Mouse (Mus musculus) hindbrain, postnatal 0 days (tissue): ENCODE measurements at regions not wholly inside any gene's neighbourhood (a gene's known extent, or its start where the extent isn't known, plus 50 kb on each side); places are given as distances from the start of the nearest gene placed in this dataset.

Experiments
- ATAC-seq: fragments of 200-750 bp; cut with Nextera tagmentation; 2 replicates; pipeline ENCODE4 v1.8.0; 2017; ENCODE audit warnings: mild to moderate bottlenecking, moderate TSS enrichment, moderate library complexity
- DNase-seq: peaks from one replicate; pipeline ENCODE4 v3.0.0-alpha.2; 2015; ENCODE audit warnings: low spot score
- H3K27ac ChIP-seq: fragments of 300-500 bp; sonication (generic); 2 replicates; pipeline ENCODE4 v1.5.1; 2014; ENCODE audit warnings: mild to moderate bottlenecking
- H3K27me3 ChIP-seq: fragments of 300-500 bp; sonication (generic); 2 replicates; pipeline ENCODE4 v1.6.1; 2014; ENCODE audit warnings: low read length, mixed read lengths; ENCODE audit not compliant: insufficient read depth
- H3K36me3 ChIP-seq: fragments of 300-500 bp; sonication (generic); 2 replicates; pipeline ENCODE4 v1.6.1; 2014; ENCODE audit warnings: low read length, mixed read lengths; ENCODE audit not compliant: insufficient read depth
- H3K4me1 ChIP-seq: fragments of 300-500 bp; sonication (generic); 2 replicates; pipeline ENCODE4 v1.6.1; 2014; ENCODE audit warnings: antibody characterized with exemption, low read length, mixed read lengths; ENCODE audit not compliant: insufficient read depth
- H3K4me2 ChIP-seq: fragments of 300-500 bp; sonication (generic); 2 replicates; pipeline ENCODE4 v1.6.1; 2014; ENCODE audit warnings: low read depth, mild to moderate bottlenecking, low read length, moderate library complexity, mixed read lengths
- H3K4me3 ChIP-seq: fragments of 300-500 bp; sonication (generic); 2 replicates; pipeline ENCODE4 v1.5.1; 2014; ENCODE audit warnings: low read length
- H3K9ac ChIP-seq: fragments of 300-500 bp; sonication (generic); replicated peaks from 2 replicates; pipeline ENCODE4 v1.6.1; 2014; ENCODE audit warnings: mild to moderate bottlenecking, low read length, moderate library complexity, mixed read lengths
- H3K9me3 ChIP-seq: fragments of 300-500 bp; sonication (generic); 2 replicates; pipeline ENCODE4 v1.6.1; 2016; ENCODE audit warnings: low read length, mixed read lengths
- CTCF ChIP-seq: IDR thresholded peaks from 2 replicates; pipeline ENCODE4 v1.5.1; 2016; ENCODE audit warnings: antibody characterized with exemption, control low read depth, low read depth
- WGBS: fragments of 180-500 bp; shearing (Covaris S2); extraction: QIAGEN DNeasy Blood & Tissue Kit; methylation state at CpG from one replicate; pipeline ENCODE4 v1.1.7; 2014; 5-methylcytosine and 5-hydroxymethylcytosine counted together

DNA sequence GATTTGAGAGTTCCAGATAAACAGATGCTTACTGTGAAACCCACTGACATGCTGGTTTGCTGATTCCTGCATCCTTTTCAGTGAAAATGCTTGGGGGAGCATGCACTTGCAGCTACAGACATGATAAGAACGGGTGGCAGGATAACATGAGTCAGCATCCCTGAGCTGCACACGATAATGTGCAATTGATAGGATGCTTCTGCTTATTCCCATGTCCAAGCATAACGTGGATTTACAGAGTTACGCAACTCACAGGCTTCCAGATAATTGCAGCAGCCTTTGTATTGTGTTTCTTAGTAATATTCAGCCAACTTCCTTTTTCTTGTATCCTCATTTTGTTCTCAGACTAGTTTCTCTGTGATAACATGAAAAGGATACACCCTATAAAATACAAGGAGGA is 245.7 kb downstream of the Flrt2 start:
- Histone ChIP-seq H3K4me3 (no peak overlapping the region), H3K27me3 (no peaks in the 10 kb centered on the region), H3K9me3 (no peaks in the 10 kb centered on the region), H3K27ac (no peak overlapping the region), H3K4me2 (no peak overlapping the region), H3K4me1 (no peaks in the 10 kb centered on the region), H3K9ac (no peak overlapping the region), H3K36me3 (no peaks in the 10 kb centered on the region)
- DNase-seq: no peak
- ATAC-seq: no peak
- WGBS: 67% methylated on average over 4 of the region's 4 CpGs
- TF ChIP-seq CTCF: no peak

- Histone ChIP-seq H3K36me3 (no peaks in the 10 kb centered on the region), H3K4me2 (no peak overlapping the region), H3K27ac (no peak overlapping the region), H3K9ac (no peak overlapping the region), H3K27me3 (no peaks in the 10 kb centered on the region), H3K4me1 (no peaks in the 10 kb centered on the region), H3K9me3 (no peaks in the 10 kb centered on the region), H3K4me3 (no peak overlapping the region)
- DNase-seq: no peak
- WGBS: 78% methylated on average over 1 of the region's 1 CpGs
- TF ChIP-seq CTCF: no peak
- ATAC-seq: no peak
These were observed 248.5 kb downstream of the Flrt2 start for GRCm38 (mm10) chr12:95940465-95941012.

DNA sequence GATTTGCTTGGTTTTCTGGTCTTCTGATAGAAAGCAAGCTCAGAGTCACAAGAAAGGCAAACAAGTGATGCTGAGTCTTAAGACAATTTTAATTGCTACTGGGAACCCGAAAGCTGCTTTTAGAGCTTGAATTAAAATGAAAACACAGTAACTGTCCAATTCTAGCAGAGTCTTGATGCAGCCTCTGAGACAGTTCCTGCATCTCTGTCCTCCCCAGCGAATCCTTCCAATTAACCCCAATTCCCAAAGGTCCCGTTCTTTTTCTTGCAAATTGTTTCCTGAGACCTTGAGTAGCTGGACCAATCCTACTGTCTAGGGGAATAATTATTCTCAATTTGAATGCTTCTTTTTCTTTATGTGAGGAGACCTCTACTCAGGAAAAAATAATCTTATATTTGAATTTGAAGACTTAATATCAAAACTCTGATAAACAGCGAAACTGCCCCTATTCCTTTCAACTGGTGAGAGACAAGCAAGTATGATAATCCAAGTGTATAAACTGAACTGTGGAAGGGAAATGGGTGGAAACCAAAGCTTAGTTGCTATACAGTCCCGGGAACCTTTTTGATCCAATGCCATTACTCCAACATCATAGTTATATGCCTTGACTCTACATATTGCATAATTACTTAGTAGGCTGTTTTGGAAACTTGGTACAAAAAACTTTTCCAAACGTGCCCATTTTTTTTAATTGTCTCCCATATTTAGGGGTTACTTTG is 267.9 kb downstream of the Flrt2 start:
- Histone ChIP-seq H3K36me3 (no peaks in the 10 kb centered on the region), H3K4me3 (no peak overlapping the region), H3K27me3 (no peaks in the 10 kb centered on the region), H3K9ac (no peak overlapping the region), H3K27ac (no peak overlapping the region), H3K9me3 (no peaks in the 10 kb centered on the region), H3K4me2 (no peak overlapping the region), H3K4me1 (no peaks in the 10 kb centered on the region)
- no peak for TF ChIP-seq CTCF
- ATAC-seq: no peak
- peak; percentile 23 for DNase-seq
- WGBS: 50% methylated on average over 6 of the region's 6 CpGs

- Histone ChIP-seq H3K27ac (no peak overlapping the region), H3K27me3 (no peaks in the 10 kb centered on the region), H3K4me3 (no peak overlapping the region), H3K4me1 (no peaks in the 10 kb centered on the region), H3K4me2 (no peak overlapping the region), H3K9ac (no peak overlapping the region), H3K9me3 (no peaks in the 10 kb centered on the region), H3K36me3 (no peaks in the 10 kb centered on the region)
- TF ChIP-seq CTCF: no peak
- WGBS: 19% methylated on average over 3 of the region's 3 CpGs
- peak; percentile 56 for DNase-seq
- ATAC-seq: no peak
These were observed 268.5 kb downstream of the Flrt2 start for GRCm38 (mm10) chr12:95960505-95960871.

DNA sequence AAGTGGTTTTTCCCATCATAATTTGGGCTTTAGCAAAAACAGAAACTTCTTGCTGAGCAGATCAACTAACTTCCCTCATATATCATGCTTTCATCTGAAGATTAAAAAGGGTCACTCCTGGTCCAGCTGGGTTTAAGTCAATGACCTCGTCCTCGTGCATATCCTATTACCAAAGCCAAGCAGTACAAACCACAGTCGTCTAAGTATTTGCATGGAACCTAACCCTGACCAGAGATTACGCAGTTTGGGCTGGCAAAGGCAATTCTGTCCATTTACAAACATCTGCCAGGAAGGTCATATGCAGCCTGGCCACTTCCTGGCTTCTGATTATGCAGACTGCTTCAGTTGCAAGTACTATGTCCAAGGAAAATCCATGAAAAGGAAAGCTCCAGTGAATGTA is 270.8 kb downstream of the Flrt2 start:
- H3K9ac ChIP-seq: no peak overlapping the region
- no peaks in the 10 kb centered on the region for H3K36me3 ChIP-seq
- DNase-seq (no peak), ATAC-seq (no peak)
- H3K4me2 ChIP-seq: no peak overlapping the region
- no peak for TF ChIP-seq CTCF
- H3K27me3 ChIP-seq: no peaks in the 10 kb centered on the region
- no peak overlapping the region for H3K4me3 ChIP-seq
- no peaks in the 10 kb centered on the region for H3K4me1 ChIP-seq
- H3K27ac ChIP-seq: no peak overlapping the region
- H3K9me3 ChIP-seq: no peaks in the 10 kb centered on the region
- 73% methylated on average over 4 of the region's 4 CpGs for WGBS

- DNase-seq: no peak
- 80% methylated on average over 5 of the region's 5 CpGs for WGBS
- no peak for TF ChIP-seq CTCF
- Histone ChIP-seq H3K9me3 (no peaks in the 10 kb centered on the region), H3K9ac (no peak overlapping the region), H3K27ac (no peak overlapping the region), H3K4me2 (no peak overlapping the region), H3K36me3 (no peaks in the 10 kb centered on the region), H3K27me3 (no peaks in the 10 kb centered on the region), H3K4me1 (no peaks in the 10 kb centered on the region), H3K4me3 (no peak overlapping the region)
- ATAC-seq: no peak
These were observed 296.8 kb downstream of the Flrt2 start for GRCm38 (mm10) chr12:95988669-95989288.

DNA sequence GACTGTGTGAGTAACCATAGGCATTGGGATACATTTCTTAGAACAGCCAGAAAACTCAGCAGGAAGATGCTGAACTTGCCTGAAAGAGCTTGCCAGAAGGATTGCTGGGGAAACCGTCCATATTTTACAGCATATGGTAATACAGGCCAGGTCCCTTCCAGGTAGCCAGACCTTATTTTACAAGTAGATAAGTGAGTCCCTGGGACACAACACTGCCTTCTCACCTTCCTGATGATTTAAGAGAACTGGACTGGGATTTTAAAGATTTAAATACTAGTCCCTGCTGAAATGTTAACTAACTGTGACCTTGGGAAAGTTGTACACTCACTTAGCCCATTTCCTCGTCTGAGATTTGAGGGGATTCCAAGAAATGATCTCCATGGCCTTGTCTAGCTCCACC is 302.9 kb downstream of the Flrt2 start:
- 55% methylated on average over 2 of the region's 2 CpGs for WGBS
- H3K27ac ChIP-seq: no peak overlapping the region
- ATAC-seq (no peak), DNase-seq (no peak)
- H3K4me2 ChIP-seq: no peak overlapping the region
- H3K4me1 ChIP-seq: no peaks in the 10 kb centered on the region
- no peaks in the 10 kb centered on the region for H3K9me3 ChIP-seq
- no peaks in the 10 kb centered on the region for H3K27me3 ChIP-seq
- H3K4me3 ChIP-seq: no peak overlapping the region
- no peak overlapping the region for H3K9ac ChIP-seq
- no peaks in the 10 kb centered on the region for H3K36me3 ChIP-seq
- no peak for TF ChIP-seq CTCF
